Mouse (Mus musculus) naive thymus-derived CD4-positive, alpha-beta T cell, adult 2 months (primary cell): ENCODE results near the gene Il31ra.

Source experiments
- DNase-seq: peaks from one replicate; pipeline ENCODE4 v3.0.0-alpha.2; 2011; ENCODE audit warnings: low read depth

The Il31ra gene

DNA sequence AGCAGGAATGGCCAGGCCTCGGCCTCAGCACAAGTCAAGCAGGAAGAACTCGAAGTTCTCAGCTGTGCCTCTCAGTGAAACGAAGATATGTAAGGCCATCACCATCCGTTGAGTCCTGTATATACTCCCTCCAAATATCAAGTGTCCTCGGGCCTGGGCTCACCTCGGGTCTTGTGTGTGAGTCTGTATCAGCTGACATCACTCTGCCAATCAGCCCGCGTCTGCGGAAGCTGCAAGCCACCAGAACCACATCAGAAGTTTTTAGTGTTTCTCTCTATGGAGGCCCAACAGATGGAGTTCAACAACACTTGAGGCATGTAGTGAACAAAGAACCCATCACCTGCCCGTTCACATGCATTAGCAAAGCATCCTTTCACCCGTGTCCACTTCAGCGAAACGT, 86.5 kb downstream of the Il31ra start:
- DNase-seq = peak; percentile 86

- DNase-seq = no peak
Observed at GRCm38 (mm10) chr13:112506766-112507165, 87.4 kb downstream of the Il31ra start.

DNA sequence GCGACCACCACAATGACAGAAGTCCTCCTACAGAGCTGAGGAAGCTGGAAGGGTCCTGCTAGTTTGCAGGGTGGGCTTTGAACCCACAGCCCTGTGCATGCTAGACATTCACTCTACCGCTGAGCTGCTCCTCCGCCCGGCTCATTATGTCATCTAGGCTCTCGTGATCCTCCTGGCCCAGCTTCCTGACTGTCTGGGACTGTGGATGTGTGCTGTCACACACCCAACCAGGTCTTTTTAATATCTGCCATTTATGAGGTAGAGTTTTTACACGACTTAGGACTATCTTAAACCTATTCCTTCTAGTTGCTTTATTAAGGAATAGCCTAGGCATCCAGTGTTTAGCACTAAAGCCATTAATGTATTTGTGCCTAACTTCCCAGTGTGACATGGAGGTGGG, 88.7 kb downstream of the Il31ra start:
- DNase-seq = no peak

- no peak for DNase-seq
Observed at GRCm38 (mm10) chr13:112503846-112504245, 90.3 kb downstream of the Il31ra start.

- no peak for DNase-seq
Observed at GRCm38 (mm10) chr13:112500466-112500865, 93.7 kb downstream of the Il31ra start.

DNA sequence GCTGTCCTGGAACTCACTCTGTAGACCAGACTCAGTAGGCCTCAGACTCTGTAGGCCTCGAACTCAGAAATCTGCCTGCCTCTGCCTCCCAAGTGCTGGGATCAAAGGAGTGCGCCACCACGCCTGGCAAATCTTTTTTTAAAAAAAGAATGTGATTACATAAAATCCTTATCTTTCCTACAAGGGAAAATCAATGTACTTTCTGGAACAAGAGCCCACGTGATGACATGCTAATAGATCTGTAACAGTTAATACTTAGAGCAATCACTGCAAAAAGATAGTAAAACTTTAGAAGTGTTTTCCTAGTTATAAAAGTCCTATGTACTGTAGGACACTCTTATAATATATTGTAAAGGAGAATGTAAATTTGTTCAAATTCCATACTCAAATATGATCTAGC, 94.1 kb downstream of the Il31ra start:
- no peak for DNase-seq

GRCm38 (mm10) chr13:112494590-112494989, 99.6 kb downstream of the Il31ra start:
- no peak for DNase-seq

DNA sequence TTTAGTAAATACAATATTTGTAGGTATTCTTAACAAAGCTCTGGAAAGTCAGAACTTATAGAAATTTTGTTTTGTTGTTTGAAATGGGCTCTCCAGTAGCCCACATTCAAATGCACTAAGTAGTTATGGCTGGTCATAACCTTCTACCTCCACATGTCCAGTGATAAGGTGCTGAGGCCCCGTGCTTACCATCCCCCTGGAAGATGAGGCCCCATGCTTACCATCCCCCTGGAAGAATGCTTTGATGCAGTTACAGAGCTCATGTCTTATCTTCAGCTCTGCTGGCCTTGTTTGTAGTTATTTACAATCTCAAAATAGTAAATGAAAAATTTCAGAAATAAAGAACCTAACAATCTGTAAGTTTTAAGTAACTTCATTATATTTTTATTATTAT, 101.9 kb downstream of the Il31ra start:
- DNase-seq = no peak

GRCm38 (mm10) chr13:112491636-112492284, 102.4 kb downstream of the Il31ra start:
- peak; percentile 53 for DNase-seq

- no peak for DNase-seq
Observed at GRCm38 (mm10) chr13:112490036-112490435, 104.1 kb downstream of the Il31ra start.

DNA sequence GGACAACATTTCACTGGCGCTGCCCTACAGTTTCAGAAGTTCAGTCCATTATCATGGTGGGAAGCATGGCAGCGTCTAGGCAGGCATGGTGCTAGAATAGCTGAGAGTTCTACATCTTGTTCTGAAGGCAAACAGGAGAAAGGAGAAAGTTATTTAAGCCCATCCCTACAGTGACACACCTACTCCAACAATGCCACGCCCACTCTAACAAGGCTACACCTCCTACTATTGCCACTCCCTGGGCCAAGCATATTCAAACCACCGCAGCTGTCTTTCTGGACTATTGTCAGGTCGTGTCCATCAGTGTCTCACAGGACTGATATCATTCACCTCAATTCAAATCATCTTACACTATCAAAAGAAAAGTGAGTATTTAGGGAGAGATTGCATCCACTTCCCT, 107.5 kb downstream of the Il31ra start:
- no peak for DNase-seq

DNA sequence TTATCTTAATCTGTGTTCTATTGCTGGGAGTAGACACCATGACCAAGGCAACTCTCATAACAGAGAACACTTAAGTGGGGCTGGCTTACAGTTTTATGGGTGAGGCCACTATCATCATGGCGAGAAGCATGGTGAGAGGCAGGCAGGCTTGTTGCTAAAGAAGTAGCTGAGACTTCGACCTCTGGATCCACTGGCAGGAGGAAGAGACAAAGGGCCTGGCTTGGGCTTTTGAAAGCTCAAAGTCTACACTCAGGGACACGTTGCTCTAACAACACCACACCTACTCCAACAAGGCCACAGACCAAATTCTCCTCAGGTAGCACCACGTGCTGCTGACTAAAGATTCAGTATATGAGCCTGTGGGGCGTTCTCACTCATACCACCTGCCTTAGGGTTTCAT, 107.9 kb downstream of the Il31ra start:
- DNase-seq = no peak

DNA sequence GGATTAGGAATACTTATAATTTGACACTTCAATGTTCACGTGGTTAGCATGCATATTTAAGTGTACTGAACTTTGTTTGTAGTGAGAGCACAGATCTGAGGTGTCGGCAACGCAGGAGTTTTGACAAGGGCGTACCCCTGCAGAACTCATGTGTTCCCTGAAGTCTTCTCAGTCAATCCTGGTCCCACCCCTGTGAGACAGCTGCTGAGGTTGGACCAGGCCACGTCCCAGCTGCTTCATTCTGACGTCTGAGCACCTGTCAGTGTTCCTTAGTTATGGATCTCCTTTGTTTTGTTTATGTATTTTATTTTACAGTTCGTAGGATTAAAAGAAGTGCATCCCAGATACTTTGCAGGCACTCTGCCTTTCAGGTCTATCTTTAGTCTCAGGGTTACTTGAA, 111.1 kb downstream of the Il31ra start:
- DNase-seq = no peak

GRCm38 (mm10) chr13:112482525-112482924, 111.6 kb downstream of the Il31ra start:
- no peak for DNase-seq

DNA sequence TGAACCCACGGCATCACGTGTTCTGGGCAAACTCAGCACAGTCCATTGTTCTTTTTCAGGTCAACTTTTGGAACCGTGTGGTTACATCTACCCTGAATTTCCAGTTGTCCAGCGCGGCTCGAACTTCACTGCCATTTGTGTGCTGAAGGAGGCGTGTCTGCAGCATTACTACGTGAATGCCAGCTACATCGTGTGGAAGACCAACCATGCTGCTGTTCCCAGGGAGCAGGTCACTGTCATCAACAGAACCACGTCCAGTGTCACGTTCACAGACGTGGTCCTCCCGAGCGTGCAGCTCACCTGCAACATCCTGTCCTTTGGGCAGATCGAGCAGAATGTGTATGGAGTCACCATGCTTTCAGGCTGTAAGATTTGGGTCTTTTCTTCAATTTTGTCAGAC, 114.2 kb downstream of the Il31ra start:
- no peak for DNase-seq

GRCm38 (mm10) chr13:112479032-112479431, 115.1 kb downstream of the Il31ra start:
- no peak for DNase-seq

DNA sequence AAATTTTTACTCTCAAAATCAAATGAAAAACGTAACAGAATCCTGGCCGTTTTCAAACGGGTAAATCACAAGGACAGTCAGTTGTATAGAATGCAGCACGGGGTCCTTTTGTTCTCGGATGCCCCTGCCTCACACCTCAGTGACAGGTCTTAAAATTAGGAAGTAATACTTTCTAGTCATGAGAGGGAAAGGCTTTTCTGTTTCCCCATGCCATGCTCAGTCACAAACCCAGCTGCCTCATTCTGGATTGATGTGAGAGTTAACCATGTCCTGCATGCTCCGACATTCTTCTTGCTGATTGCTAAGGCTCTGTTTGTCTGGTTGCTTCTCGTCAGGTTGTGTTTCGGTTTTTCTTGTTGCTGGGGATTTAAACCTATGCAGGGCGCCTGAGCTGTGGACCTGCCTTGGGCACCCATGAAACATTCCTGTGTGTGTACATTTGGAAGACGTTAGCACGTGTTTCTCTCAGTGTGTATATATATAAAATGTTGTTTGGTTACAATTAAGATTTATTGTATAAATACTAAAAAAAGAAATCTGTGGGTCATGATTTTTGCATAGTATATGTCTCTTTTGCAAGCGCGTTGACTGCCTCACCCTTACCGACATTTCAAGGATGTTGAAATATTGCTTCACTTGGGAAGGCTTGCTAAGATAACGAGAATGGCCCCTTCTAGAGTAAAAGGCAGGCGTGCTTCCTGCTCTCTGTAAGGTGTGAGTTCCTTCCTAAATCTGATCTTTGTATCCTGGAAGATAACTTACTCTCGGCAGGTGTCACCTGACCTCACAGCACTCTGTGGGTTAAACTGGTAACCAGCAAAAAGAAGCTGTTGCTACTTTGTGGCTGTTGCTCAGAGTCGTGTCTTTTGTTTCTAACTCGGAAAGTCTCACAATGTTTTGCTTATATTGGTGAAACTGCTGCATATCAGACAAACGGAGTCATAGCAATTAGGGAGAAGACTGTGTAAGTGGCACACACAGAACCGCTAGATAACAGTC, 120.1 kb downstream of the Il31ra start:
- DNase-seq = peak; percentile 63

GRCm38 (mm10) chr13:112472401-112473023, 121.6 kb downstream of the Il31ra start:
- peak; percentile 78 for DNase-seq

- DNase-seq = no peak
Observed at GRCm38 (mm10) chr13:112471201-112471600, 123.0 kb downstream of the Il31ra start.
